Mouse (Mus musculus): ENCODE results near the gene Cttnbp2.
"Not testable (repeated sequence)": the region's sequence is repeated elsewhere in the genome, so short reads cannot be mapped to it uniquely, and the experiment has no call there.

Cttnbp2 gene

GRCm38 (mm10) chr6:18411505-18412225, 103.0 kb downstream of the Cttnbp2 start:
- DNase-seq, result no peak

GRCm38 (mm10) chr6:18408445-18408844, 106.2 kb downstream of the Cttnbp2 start:
- no peak for DNase-seq

GRCm38 (mm10) chr6:18401066-18401674, 113.5 kb downstream of the Cttnbp2 start:
- no peak for DNase-seq

GRCm38 (mm10) chr6:18381380-18381779, 133.3 kb downstream of the Cttnbp2 start:
- DNase-seq, result no peak

- DNase-seq, result no peak
These were observed 134.1 kb downstream of the Cttnbp2 start for GRCm38 (mm10) chr6:18380300-18381202.

- DNase-seq, result not testable (repeated sequence)
These were observed 136.9 kb downstream of the Cttnbp2 start for GRCm38 (mm10) chr6:18377755-18378154.

GRCm38 (mm10) chr6:18374744-18375143, 139.9 kb downstream of the Cttnbp2 start:
- no peak for DNase-seq

- no peak for DNase-seq
These were observed 141.0 kb downstream of the Cttnbp2 start for GRCm38 (mm10) chr6:18373652-18374051.

GRCm38 (mm10) chr6:18372447-18373228, 142.0 kb downstream of the Cttnbp2 start:
- no peak for DNase-seq

- DNase-seq, result no peak
These were observed 144.9 kb downstream of the Cttnbp2 start for GRCm38 (mm10) chr6:18369723-18370122.

- no peak for DNase-seq
These were observed 145.6 kb downstream of the Cttnbp2 start for GRCm38 (mm10) chr6:18369054-18369453.

GRCm38 (mm10) chr6:18362232-18362631, 152.4 kb downstream of the Cttnbp2 start:
- no peak for DNase-seq

- DNase-seq, result no peak
These were observed 153.7 kb downstream of the Cttnbp2 start for GRCm38 (mm10) chr6:18360955-18361354.

- no peak for DNase-seq
These were observed 154.5 kb downstream of the Cttnbp2 start for GRCm38 (mm10) chr6:18360154-18360553.

GRCm38 (mm10) chr6:18349153-18349858, 165.3 kb downstream of the Cttnbp2 start:
- DNase-seq, result no peak

GRCm38 (mm10) chr6:18344272-18344671, 170.4 kb downstream of the Cttnbp2 start:
- no peak for DNase-seq

- DNase-seq, result no peak
These were observed 176.3 kb downstream of the Cttnbp2 start for GRCm38 (mm10) chr6:18338307-18338706.

GRCm38 (mm10) chr6:18335393-18335792, 179.2 kb downstream of the Cttnbp2 start:
- no peak for DNase-seq

- DNase-seq, result no peak
These were observed 191.7 kb downstream of the Cttnbp2 start for GRCm38 (mm10) chr6:18322950-18323349.

Measured in spleen, adult 18-20 months (tissue).